Mouse (Mus musculus): ENCODE measurements around the gene Foxn1.

DNA sequence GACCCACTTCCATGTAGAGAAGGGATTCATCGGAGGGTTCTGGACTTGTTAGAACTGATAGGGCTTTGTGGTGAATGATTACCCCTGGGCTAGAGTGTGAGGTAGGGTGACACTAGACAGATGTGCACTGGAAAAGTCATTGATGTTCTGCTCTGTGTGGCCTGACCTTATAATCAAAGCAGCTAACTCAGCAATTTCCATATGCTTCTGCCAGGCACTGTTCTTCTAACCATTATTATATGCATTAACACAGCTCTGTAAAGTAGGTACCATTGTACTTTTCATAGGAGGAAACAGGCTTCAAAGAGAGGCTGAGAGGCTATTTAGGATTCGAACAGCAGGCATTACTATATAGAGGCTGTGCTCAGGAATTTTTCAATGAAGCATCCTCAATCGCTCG is 59.1 kb downstream of the Foxn1 start:
- TF ChIP-seq CTCF (IDR thresholded peaks at IDR 0.05; ENCODE audit: low read depth, low read length), result no peak
- no peak for TF ChIP-seq POLR2A (IDR thresholded peaks at IDR 0.05; ENCODE audit: borderline replicate concordance, low read depth, low read length)
